Mouse (Mus musculus): Measurements from ENCODE around the gene Poln.

GRCm38 (mm10) chr5:34201396-34201795 lies 32.1 kb upstream of the Poln start:
- TF ChIP-seq CTCF (IDR thresholded peaks at IDR 0.05; ENCODE audit: low read depth, low read length) (no peak), EP300 (IDR thresholded peaks at IDR 0.05; ENCODE audit: insufficient read depth, low read depth, low read length) (no peak)
